Mouse (Mus musculus) lung, adult 2 months (tissue): ENCODE measurements at regions not wholly inside any gene's neighbourhood (a gene's known extent, or its start where the extent isn't known, plus 50 kb on each side); places are given as distances from the start of the nearest gene placed in this dataset.
A peak's percentile ranks its signal among the peaks of the same experiment; 100 is the strongest.
"Not testable (repeated sequence)": the region's sequence is repeated elsewhere in the genome, so short reads cannot be mapped to it uniquely, and the experiment has no call there.

Experiments used
- DNase-seq: peaks from one replicate; pipeline ENCODE4 v3.0.0; 2022
- H3K4me1 ChIP-seq: fragments of 200-500 bp; 2 replicates; pipeline ENCODE4 v1.6.1; 2011; ENCODE audit warnings: low read length; ENCODE audit not compliant: control insufficient read depth, insufficient read depth
- H3K4me3 ChIP-seq: fragments of 200-500 bp; replicated peaks from 2 replicates; pipeline ENCODE3; 2011; ENCODE audit warnings: low read depth, mild to moderate bottlenecking, control low read depth, low read length; ENCODE audit errors: extremely low read depth
- CTCF ChIP-seq: fragments of 200-500 bp; IDR thresholded peaks from 2 replicates; pipeline ENCODE4 v1.5.1; 2011; ENCODE audit warnings: mild to moderate bottlenecking, low read length, control low read depth; ENCODE audit not compliant: insufficient read depth
- POLR2A ChIP-seq: fragments of 200-500 bp; IDR thresholded peaks from 2 replicates; pipeline ENCODE4 v1.6.1; 2011; ENCODE audit warnings: low read depth, mild to moderate bottlenecking, control low read depth, low read length, borderline replicate concordance; ENCODE audit errors: extremely low read depth
- WGBS: fragments of 180-500 bp; shearing (Covaris S2); methylation state at CpG from one replicate; pipeline ENCODE4 v1.1.7; 2018; 5-methylcytosine and 5-hydroxymethylcytosine counted together

GRCm38 (mm10) chr16:29764376-29764775, 185.2 kb downstream of the Opa1 start:
- 64% methylated on average over 1 of the region's 1 CpGs for WGBS
- H3K4me1 ChIP-seq = no peaks in the 10 kb centered on the region
- TF ChIP-seq CTCF (no peak), POLR2A (no peak)
- no peak overlapping the region for H3K4me3 ChIP-seq
- no peak for DNase-seq

DNA sequence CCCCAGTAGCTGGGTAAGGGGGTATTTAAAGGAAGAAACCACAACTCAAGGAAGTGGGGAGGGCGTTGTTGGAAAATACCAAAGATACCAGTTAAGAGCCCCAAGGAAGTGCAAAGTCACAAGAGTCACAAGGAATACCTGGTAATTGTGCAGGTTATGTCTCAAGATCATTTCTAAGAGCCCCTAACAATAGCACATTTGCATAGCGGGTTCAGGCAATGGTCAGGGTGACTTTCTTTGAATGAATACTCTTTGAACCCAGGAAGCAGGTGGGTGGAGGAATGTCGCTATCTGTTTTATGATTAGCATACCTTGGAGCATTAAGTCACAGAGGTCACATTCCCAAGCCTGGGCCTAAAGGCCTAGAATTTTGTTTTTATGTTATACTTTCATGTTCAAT, 186.7 kb downstream of the Opa1 start:
- not testable (repeated sequence) for H3K4me3 ChIP-seq, H3K4me1 ChIP-seq, DNase-seq
- 94% methylated on average over 3 of the region's 3 CpGs for WGBS

- TF ChIP-seq POLR2A (no peak), CTCF (no peak)
- WGBS = 68% methylated on average over 4 of the region's 4 CpGs
- Histone ChIP-seq H3K4me1 (no peaks in the 10 kb centered on the region), H3K4me3 (no peak overlapping the region)
- no peak for DNase-seq
These were observed 192.2 kb downstream of the Opa1 start for GRCm38 (mm10) chr16:29771320-29771719.

DNA sequence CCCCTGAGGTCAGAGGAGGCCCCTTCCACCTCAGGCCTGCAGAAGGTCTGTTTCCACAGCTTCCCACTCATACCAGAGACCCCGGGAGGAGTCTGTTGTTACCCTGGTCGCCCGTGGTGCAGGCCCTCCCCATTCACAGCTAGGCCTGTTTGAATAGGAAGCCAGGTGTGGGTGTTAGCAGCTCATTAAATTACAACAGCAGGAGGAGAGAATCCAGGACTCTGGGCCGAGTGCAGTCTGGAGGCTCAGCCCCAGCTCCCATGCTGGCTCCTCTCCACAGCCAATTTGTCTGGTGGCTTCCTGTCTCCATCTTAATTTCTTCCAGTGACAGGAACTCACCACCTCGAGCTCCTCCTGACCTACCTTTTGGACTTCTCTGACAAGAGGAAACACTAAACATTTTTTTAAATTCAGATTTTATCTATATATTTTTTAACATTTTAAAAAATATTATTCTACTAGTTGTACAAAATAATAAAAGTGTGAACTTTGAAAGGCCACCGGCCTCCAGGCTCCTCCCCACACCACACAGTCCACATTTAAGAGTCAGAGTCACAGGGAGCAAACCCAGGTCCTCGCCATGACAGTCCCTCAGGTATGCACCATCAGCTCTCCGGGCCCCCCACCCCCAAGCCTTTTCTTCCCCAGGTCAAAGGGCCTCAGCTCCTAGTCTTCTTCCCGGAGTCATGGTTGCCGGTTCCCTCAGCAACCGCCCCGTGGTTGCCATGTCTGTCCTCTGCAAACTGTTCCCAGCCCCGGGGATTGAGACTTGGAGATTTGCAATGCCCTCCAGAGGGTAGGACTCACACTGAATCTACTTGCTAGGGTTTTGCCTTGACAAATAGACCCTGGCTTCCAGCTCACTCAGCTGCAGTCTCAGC, 192.8 kb downstream of the Opa1 start:
- Histone ChIP-seq H3K4me1 (no peaks in the 10 kb centered on the region), H3K4me3 (no peak overlapping the region)
- WGBS = 62% methylated on average over 13 of the region's 13 CpGs
- DNase-seq = no peak
- no peak for TF ChIP-seq POLR2A
- TF ChIP-seq CTCF = no peak

DNA sequence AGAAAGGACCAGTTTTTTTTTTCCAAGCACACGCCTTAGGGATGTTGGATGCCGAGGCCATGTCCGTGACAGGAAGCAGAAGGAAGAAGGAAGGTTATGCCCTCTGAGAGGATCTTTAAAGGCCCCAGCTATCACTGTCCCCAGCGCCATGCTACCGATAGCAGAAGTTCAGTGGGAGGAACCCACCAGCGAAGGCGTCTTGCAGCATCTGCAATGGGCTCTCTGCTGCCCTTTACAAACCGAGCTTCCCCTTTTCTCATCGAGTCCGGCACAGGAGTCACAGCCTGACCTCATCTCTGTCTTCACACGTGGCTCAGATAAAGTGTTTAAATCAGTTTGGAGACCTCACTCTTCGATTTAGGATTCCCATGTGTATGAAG, 193.5 kb downstream of the Opa1 start:
- no peak overlapping the region for H3K4me3 ChIP-seq
- no peak for DNase-seq
- TF ChIP-seq POLR2A (no peak), CTCF (no peak)
- no peaks in the 10 kb centered on the region for H3K4me1 ChIP-seq
- 66% methylated on average over 12 of the region's 12 CpGs for WGBS

DNA sequence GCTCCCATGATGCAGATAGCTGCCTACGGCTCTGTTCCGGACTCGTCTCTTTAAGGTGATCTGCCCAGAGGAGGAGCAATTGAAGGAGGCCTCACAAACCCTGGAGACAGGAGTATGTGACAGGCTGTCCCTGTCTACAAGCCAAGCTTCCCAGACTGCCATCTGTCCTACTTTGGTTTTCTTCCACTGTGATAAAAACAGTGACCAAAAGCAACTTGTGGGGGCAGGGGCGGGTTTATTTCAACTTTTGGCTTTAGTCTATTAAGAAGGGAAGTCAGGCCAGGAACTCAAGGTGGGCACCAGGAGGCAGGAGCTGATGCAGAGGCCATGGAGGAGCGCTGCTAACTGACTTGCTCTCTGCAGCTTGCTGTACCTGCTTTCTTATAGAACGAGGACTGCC, 193.9 kb downstream of the Opa1 start:
- Histone ChIP-seq H3K4me3 (no peak overlapping the region), H3K4me1 (no peaks in the 10 kb centered on the region)
- WGBS = 83% methylated on average over 6 of the region's 6 CpGs
- no peak for TF ChIP-seq CTCF
- no peak for TF ChIP-seq POLR2A
- DNase-seq = no peak

GRCm38 (mm10) chr16:29774949-29775348, 195.8 kb downstream of the Opa1 start:
- DNase-seq = no peak
- no peak for TF ChIP-seq POLR2A
- no peak for TF ChIP-seq CTCF
- Histone ChIP-seq H3K4me1 (no peaks in the 10 kb centered on the region), H3K4me3 (no peak overlapping the region)
- WGBS = 57% methylated on average over 2 of the region's 2 CpGs

DNA sequence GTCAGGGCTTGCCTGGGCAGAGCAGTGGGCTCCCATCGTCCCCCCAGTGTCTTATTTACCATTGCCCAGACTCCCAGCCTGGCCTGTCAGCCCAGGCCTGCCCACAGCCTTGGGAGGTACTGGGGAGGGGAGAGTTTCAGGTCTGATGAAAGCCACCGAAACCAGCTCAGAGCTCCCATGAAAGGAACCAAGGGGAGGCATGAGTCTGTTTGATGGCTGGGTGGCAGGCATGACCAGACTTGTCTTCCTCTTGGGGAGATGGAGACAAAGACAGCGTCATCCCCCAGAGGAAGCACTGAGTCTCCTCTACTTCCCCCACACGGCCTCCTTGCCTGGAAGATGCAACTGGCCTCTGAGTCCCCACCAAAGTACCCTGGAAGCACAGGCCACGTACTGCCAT, 196.7 kb downstream of the Opa1 start:
- 81% methylated on average over 5 of the region's 5 CpGs for WGBS
- H3K4me3 ChIP-seq = no peak overlapping the region
- no peak for TF ChIP-seq POLR2A
- TF ChIP-seq CTCF = no peak
- no peaks in the 10 kb centered on the region for H3K4me1 ChIP-seq
- no peak for DNase-seq

- DNase-seq = no peak
- Histone ChIP-seq H3K4me3 (no peak overlapping the region), H3K4me1 (no peaks in the 10 kb centered on the region)
- no peak for TF ChIP-seq POLR2A
- TF ChIP-seq CTCF = no peak
- 49% methylated on average over 4 of the region's 4 CpGs for WGBS
These were observed 203.3 kb downstream of the Opa1 start for GRCm38 (mm10) chr16:29782441-29782840.

GRCm38 (mm10) chr16:29785114-29785513, 206.0 kb downstream of the Opa1 start:
- 97% methylated on average over 3 of the region's 3 CpGs for WGBS
- H3K4me3 ChIP-seq = no peak overlapping the region
- no peaks in the 10 kb centered on the region for H3K4me1 ChIP-seq
- no peak for TF ChIP-seq POLR2A
- 0 out of 2 replicates have a peak, but pooled peaks have one; percentile 11 for TF ChIP-seq CTCF
- DNase-seq = no peak
